Mouse (Mus musculus) midbrain, embryonic 14.5 days (tissue): ENCODE data around the gene Itpripl2. TPM values are rescaled to one million over a fixed set of nuclear protein-coding genes. Genes with fewer than 3 reads are reported as not detected.

Source experiments
- ATAC-seq: fragments of 200-750 bp; cut with Nextera tagmentation; 2 replicates; pipeline ENCODE4 v1.8.0; 2017; ENCODE audit warnings: moderate number of reproducible peaks, moderate library complexity; ENCODE audit not compliant: low FRiP score, low TSS enrichment
- DNase-seq: peaks from one replicate; pipeline ENCODE4 v3.0.0-alpha.2; 2015
- H3K27ac ChIP-seq: fragments of 300-500 bp; sonication (generic); replicated peaks from 2 replicates; pipeline ENCODE4 v1.5.1; 2014; ENCODE audit warnings: mild to moderate bottlenecking, low read depth, low read length, moderate library complexity
- H3K27me3 ChIP-seq: fragments of 300-500 bp; sonication (generic); 2 replicates; pipeline ENCODE4 v1.6.1; 2014; ENCODE audit warnings: low read length, control low read depth, mixed read lengths; ENCODE audit not compliant: control insufficient read depth, insufficient read depth
- H3K36me3 ChIP-seq: fragments of 300-500 bp; sonication (generic); 2 replicates; pipeline ENCODE4 v1.6.1; 2014; ENCODE audit warnings: low read length, control low read depth; ENCODE audit not compliant: control insufficient read depth, insufficient read depth
- H3K4me1 ChIP-seq: fragments of 300-500 bp; sonication (generic); 2 replicates; pipeline ENCODE4 v1.6.1; 2014; ENCODE audit warnings: mild to moderate bottlenecking, antibody characterized with exemption, low read length, control low read depth; ENCODE audit not compliant: control insufficient read depth, insufficient read depth
- H3K4me2 ChIP-seq: fragments of 300-500 bp; sonication (generic); 2 replicates; pipeline ENCODE4 v1.6.1; 2014; ENCODE audit warnings: mild to moderate bottlenecking, low read length, moderate library complexity
- H3K4me3 ChIP-seq: fragments of 300-500 bp; sonication (generic); replicated peaks from 2 replicates; pipeline ENCODE4 v1.5.1; 2014; ENCODE audit warnings: low read depth, low read length
- H3K9ac ChIP-seq: fragments of 300-500 bp; sonication (generic); replicated peaks from 2 replicates; pipeline ENCODE4 v1.6.1; 2014; ENCODE audit warnings: mild to moderate bottlenecking, low read length, moderate library complexity
- H3K9me3 ChIP-seq: fragments of 300-500 bp; sonication (generic); 2 replicates; pipeline ENCODE4 v1.6.1; 2016; ENCODE audit warnings: low read length, control low read depth, mixed read lengths; ENCODE audit not compliant: control insufficient read depth
- WGBS: fragments of 180-500 bp; shearing (Covaris S2); extraction: QIAGEN DNeasy Blood & Tissue Kit; methylation state at CpG from one replicate; pipeline ENCODE4 v1.1.7; 2014; 5-methylcytosine and 5-hydroxymethylcytosine counted together
- polyA plus RNA-seq: library from polyadenylated mRNA; unstranded; fragments of >200 nt; fragmentation: Nextera tagmentation; extraction: Ambion mirVana; gene quantifications from 2 replicates; pipeline ENCODE4 v1.2.1, GENCODE M21; 2014

Gene Itpripl2
- polyA plus RNA-seq, 1 experiment from 2014 or later = 0.63 TPM

DNA sequence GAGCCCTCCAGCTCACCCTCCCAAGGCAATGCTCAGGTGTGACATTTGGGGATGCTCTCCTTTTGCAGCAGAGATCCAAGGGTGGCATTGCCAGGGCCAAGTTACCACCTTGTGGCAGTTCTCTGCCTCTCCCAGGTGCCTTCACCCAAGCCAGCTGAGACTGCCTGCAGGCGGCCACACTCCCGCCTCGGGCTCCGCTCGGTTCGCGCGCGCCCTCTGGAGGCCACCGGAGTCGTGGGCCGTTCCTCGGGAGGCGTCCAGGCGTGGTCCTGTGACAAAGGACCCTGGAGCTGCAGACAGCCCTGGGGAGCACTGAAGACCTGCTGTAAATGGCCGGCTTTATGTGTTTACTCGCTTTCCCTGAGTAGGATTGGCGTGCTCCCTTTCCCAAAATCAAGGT is 26.9 kb upstream of the Itpripl2 start:
- Histone ChIP-seq H3K9me3 (no peaks in the 10 kb centered on the region), H3K9ac (no peak overlapping the region), H3K4me1 (no peaks in the 10 kb centered on the region), H3K4me2 (no peak overlapping the region), H3K27me3 (no peaks in the 10 kb centered on the region), H3K27ac (no peak overlapping the region), H3K4me3 (no peak overlapping the region), H3K36me3 (no peaks in the 10 kb centered on the region; the same call in 1 of the 2 replicates)
- DNase-seq (peak; percentile 84), ATAC-seq (peak; percentile 48; the same call in 1 of the 2 replicates)
- WGBS = 2% methylated on average over 18 of the region's 18 CpGs

DNA sequence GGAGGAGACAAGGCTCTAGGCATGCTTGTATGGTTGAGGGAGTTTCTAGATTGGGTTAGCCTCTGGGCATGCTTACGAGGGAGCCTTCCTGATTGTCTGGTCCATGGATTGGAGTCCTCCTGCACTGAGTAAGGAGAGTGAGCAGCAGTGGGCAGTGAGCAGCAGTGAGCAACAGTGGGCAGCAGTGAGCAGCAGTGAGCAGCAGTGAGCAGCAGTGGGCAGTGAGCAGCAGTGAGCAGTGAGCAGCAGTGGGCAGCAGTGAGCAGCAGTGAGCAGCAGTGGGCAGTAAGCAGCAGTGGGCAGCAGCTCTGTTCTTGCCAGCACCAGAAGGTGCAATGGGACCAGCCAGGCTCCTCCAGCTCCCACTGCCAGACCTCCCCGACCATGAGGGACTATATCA is 26.0 kb upstream of the Itpripl2 start:
- Histone ChIP-seq H3K9ac (no peak overlapping the region), H3K4me1 (no peaks in the 10 kb centered on the region), H3K4me2 (no peak overlapping the region), H3K36me3 (no peaks in the 10 kb centered on the region; the same call in 1 of the 2 replicates), H3K9me3 (no peaks in the 10 kb centered on the region), H3K27ac (no peak overlapping the region), H3K4me3 (no peak overlapping the region), H3K27me3 (no peaks in the 10 kb centered on the region)
- ATAC-seq = no peak
- peak; percentile 4 for DNase-seq
- WGBS = 69% methylated on average over 2 of the region's 2 CpGs

DNA sequence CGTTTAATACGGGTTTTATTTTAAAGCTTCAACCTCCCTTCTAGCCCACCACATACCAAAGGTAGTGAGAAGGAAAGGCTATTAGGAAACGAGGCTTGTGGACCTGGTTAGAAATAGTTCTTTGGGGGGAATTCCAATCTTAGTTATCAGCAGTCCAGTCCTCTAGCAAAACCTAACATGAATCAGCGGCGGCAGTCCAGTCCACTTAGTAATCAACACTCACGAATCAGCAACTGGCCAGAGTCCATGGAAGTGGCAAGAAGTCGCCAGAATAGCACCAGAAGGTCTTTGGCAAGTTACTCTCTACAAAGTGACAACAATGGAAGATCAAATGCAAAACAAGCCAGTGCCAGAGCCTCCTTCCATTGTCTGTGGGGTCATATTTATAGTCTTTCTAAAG is 16.8 kb upstream of the Itpripl2 start:
- DNase-seq = no peak
- no peak overlapping the region for H3K4me3 ChIP-seq
- no peaks in the 10 kb centered on the region for H3K27me3 ChIP-seq
- no peak overlapping the region for H3K4me2 ChIP-seq
- H3K9me3 ChIP-seq = no peaks in the 10 kb centered on the region
- H3K4me1 ChIP-seq = no peaks in the 10 kb centered on the region
- no peak overlapping the region for H3K9ac ChIP-seq
- no peaks in the 10 kb centered on the region for H3K36me3 ChIP-seq
- WGBS = 81% methylated on average over 7 of the region's 7 CpGs
- H3K27ac ChIP-seq = no peak overlapping the region
- no peak for ATAC-seq

DNA sequence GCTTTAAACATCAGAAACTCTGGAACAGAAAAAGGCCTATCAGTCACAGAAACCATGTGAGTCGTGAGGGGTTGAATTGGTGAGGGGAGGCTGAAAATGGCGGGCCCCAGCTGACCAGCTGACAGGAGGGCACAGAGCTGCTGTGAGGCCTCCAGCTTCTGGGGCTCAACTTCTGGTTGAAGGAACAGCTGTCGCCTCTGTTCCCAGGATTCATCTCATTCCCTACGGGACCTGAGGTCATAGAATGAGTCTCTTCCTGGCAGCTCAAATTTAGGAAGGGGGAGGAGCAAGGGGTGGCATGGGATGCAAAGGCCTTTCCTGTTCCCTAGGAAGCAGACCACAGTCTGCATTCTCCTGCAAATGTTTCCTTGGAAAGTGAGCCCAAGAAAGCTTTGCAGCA is 12.1 kb upstream of the Itpripl2 start:
- no peak overlapping the region for H3K27ac ChIP-seq
- ATAC-seq (no peak), DNase-seq (no peak)
- H3K36me3 ChIP-seq = no peaks in the 10 kb centered on the region
- H3K9ac ChIP-seq = no peak overlapping the region
- H3K4me1 ChIP-seq = no peaks in the 10 kb centered on the region
- H3K4me3 ChIP-seq = no peak overlapping the region
- H3K27me3 ChIP-seq = no peaks in the 10 kb centered on the region
- no peak overlapping the region for H3K4me2 ChIP-seq
- WGBS = 70% methylated on average over 4 of the region's 4 CpGs
- H3K9me3 ChIP-seq = no peaks in the 10 kb centered on the region

DNA sequence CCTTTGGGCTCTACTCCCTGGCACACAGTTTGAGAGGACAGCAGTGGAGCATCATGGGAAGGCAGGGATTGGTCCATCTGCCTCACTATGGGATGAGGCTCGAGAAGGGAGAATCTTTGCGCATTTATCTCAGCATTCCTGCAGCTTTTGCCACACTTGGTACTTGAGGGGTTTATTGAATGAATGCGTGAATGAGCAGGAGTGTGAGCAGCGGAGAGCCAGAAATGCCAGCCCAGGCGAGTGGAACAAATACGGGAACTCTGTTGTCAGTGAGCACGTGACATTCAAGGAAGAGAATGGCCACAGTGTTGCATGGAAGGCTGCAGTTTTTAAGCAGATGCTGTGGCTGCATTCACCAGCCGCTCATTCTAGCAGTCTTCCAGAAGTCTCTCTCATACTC is 10.6 kb upstream of the Itpripl2 start:
- H3K9ac ChIP-seq = no peak overlapping the region
- DNase-seq = no peak
- H3K4me1 ChIP-seq = no peaks in the 10 kb centered on the region
- H3K4me2 ChIP-seq = no peak overlapping the region
- no peaks in the 10 kb centered on the region for H3K36me3 ChIP-seq
- H3K27ac ChIP-seq = no peak overlapping the region
- no peak for ATAC-seq
- 63% methylated on average over 8 of the region's 8 CpGs for whole genome bisulfite sequencing
- no peaks in the 10 kb centered on the region for H3K27me3 ChIP-seq
- H3K4me3 ChIP-seq = no peak overlapping the region
- no peaks in the 10 kb centered on the region for H3K9me3 ChIP-seq

DNA sequence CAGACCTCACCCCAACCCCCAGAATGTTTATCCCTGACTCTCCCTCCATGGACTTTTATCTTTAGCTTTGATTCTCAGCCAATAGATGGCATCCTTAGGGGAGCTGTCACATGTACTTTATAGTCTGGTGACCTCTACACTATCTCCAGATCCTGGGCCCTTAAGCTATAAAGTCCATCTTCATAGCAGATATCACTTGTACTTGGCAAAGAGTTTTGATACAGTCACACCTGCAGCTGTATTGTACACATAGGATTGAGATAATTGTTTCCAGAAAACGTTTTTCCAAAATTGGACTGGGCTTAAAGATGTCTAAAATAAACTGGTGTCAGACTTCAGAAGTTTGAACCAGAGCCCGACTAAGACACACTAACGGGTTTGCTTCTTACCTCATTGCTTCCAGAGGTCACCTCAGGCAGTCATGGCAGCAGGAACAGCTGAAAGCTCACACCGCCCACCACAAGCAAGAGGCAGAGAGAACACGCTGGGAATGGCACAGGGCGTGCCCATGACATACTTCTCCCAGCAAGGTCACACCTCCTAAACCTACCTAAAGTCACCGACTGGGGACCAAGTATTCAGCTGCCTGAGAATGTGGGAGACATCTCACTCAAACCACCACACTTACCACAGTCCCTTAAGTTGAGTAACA is 8.1 kb upstream of the Itpripl2 start:
- Histone ChIP-seq H3K4me2 (no peak overlapping the region), H3K36me3 (no peaks in the 10 kb centered on the region), H3K4me3 (no peak overlapping the region), H3K27me3 (no peaks in the 10 kb centered on the region), H3K9me3 (no peaks in the 10 kb centered on the region), H3K9ac (no peak overlapping the region), H3K4me1 (no peaks in the 10 kb centered on the region), H3K27ac (no peak overlapping the region)
- ATAC-seq (no peak), DNase-seq (no peak)
- 78% methylated on average over 7 of the region's 7 CpGs for WGBS

DNA sequence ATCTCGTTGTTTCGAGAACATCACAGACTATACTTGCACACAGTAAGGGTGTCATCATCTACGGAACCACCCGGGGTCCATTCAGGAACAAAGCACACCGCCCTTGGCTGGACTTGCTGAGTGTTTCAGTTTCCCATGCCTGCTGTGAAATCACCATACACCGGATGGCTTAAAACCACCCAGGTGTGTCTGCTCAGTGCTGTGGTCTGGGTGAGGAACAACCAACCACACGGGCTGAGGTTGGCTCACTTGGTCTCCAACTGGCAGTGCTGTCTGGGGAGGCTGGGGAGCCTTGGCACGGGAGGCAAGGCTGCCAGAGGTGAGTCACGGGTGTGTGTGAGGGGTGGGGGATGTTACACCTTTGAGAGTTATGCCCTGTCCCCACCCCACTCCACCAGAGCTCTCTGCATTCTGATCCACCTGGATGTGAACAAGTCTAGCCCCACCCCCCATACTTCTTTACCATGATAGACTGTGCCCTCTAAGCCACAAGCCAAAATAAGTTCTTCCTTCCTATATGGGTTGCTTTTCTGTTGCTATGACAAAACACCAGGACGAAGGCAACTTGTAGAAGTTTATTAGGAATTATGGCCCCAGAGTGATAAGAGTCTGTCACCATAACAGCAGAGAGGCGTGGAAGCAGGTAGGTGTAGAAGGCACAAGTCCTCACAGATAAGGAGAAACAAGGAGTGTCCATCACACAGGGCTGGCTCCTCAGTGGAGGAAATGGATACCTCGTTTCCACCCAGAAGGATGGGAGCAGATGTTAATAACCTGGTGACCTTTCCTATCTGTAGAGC is 7.4 kb upstream of the Itpripl2 start:
- ATAC-seq = no peak
- 85% methylated on average over 12 of the region's 12 CpGs for WGBS
- DNase-seq = no peak

DNA sequence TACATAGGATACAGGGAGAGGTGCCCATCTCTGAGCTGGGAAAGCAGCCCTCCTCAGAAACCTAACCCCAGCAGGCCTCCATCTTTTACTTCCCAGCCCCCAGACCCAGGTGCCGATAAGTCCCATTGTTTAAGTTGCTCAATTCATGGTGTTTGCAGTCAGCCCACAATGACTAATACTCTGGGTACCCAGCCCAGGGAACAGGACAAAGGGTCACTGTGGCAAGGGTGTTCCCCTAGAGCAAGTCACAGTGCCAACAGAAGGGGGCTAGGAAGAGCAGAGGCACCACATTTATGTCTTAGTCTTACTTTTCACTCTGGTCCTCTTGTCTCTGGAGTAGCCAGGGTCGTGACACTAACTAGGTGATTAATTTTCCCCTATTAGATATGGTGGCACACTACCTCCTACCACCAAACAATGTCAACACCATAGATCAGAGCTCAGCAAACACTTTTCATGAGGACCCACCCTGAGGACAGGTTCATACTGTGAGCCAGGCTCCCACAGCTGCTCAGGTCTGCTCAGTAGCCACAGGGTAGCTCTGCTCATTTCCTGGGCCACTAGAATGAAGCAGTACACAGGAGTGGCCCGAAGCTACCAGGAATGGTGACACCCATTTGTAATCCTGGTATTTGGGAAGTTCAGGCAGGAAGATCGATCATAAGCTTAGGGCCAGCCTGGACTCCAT is 3.3 kb upstream of the Itpripl2 start:
- 76% methylated on average over 4 of the region's 4 CpGs for whole genome bisulfite sequencing
- Histone ChIP-seq H3K4me2 (no peak overlapping the region), H3K4me3 (no peak overlapping the region), H3K36me3 (no peaks in the 10 kb centered on the region), H3K27ac (no peak overlapping the region), H3K9ac (no peak overlapping the region), H3K9me3 (0 out of 2 replicates have a peak, but pooled peaks cover under 1% of the 10 kb centered on the region), H3K27me3 (peaks cover 30% of the 10 kb centered on the region), H3K4me1 (peaks cover 10% of the 10 kb centered on the region)
- ATAC-seq (no peak), DNase-seq (no peak)

More for the DNA sequence above, 7.4 kb upstream of the Itpripl2 start:
- no peaks in the 10 kb centered on the region for H3K4me1 ChIP-seq
- H3K36me3 ChIP-seq = no peaks in the 10 kb centered on the region
- no peak overlapping the region for H3K4me2 ChIP-seq
- H3K9me3 ChIP-seq = no peaks in the 10 kb centered on the region
- no peak overlapping the region for H3K9ac ChIP-seq
- H3K27me3 ChIP-seq = no peaks in the 10 kb centered on the region
- no peak overlapping the region for H3K27ac ChIP-seq
- no peak overlapping the region for H3K4me3 ChIP-seq
